Mouse (Mus musculus): Measurements from ENCODE around the gene Tent4a.

- no peak for TF ChIP-seq CTCF (IDR thresholded peaks at IDR 0.05)
- no peak for TF ChIP-seq EP300 (IDR thresholded peaks at IDR 0.05; ENCODE audit: insufficient read depth, low read depth, low read length)
- TF ChIP-seq POLR2A (IDR thresholded peaks at IDR 0.05; ENCODE audit: insufficient read depth, low read depth, low read length) = no peak
Measured at GRCm38 (mm10) chr13:69528531-69528930, 5.9 kb downstream of the Tent4a start.

Data from heart, adult 2 months (tissue).